Mouse (Mus musculus): Measurements from ENCODE around the gene Sh2b3. TPM values are rescaled to one million over a fixed set of nuclear protein-coding genes. Genes with fewer than 3 reads are reported as not detected.

Gene Sh2b3
- polyA plus RNA-seq, 1 experiment from 2014 or later, result 5.9 TPM

DNA sequence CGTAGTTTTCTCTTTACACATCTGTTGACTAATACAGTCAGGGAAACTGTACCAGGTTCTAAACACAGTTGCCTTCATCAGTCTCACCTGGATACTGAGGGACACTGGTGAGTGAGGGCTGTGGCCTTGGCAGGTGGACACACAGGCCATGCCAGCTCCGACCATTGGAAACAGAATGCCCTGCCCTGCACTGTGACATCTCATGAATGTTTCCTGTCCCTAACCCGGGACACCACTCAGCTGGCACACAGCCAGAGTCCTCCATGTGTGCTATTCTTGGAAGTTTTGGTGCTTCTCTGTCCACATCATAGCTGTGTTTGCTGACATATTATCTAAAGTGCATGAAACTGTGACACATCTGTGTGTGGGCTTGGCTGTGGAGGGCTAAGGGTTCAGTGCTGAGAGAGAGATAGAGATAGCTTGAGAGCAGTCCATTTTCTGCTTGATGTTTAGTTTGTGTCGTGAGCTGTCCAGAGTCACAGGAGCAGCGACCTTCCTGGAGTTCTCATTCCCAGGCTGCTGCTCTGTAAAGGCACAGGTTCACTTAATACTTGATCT, 27.7 kb downstream of the Sh2b3 start:
- H3K4me3 ChIP-seq, result no peak overlapping the region
- no peak overlapping the region for H3K9ac ChIP-seq (replicated peaks)
- WGBS, result 82% methylated on average over 5 of the region's 5 CpGs
- no peaks in the 10 kb centered on the region for H3K9me3 ChIP-seq
- peaks cover 40% of the 10 kb centered on the region for H3K36me3 ChIP-seq
- no peaks in the 10 kb centered on the region for H3K27me3 ChIP-seq
- no peak overlapping the region for H3K27ac ChIP-seq (replicated peaks)
- H3K4me2 ChIP-seq (replicated peaks), result no peak overlapping the region
- no peak for ATAC-seq (replicated peaks)
- peaks cover 8% of the 10 kb centered on the region; the same call in 1 of the 2 replicates for H3K4me1 ChIP-seq

DNA sequence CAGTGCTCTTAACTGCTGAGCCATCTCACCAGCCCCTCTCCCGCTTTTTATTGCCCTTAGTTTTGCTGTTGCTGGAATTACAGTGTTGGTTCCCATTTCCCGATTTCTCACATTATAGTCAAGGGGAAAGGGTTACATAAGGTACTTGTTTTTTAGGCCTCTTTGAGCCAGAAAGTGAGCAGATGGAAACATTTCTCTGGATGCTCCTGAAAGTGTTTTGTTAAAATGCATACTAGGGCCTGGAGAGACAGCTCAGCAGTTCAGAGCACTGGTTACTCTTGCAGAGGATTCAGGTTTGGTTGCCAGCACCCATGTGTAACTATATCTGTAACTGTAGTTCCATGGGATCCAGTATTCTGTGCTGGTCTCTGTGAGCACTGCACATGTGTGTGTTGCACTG, 29.2 kb downstream of the Sh2b3 start:
- H3K27ac ChIP-seq (replicated peaks), result no peak overlapping the region
- H3K36me3 ChIP-seq, result peaks cover 44% of the 10 kb centered on the region
- WGBS, result 93% methylated on average over 2 of the region's 2 CpGs
- no peak for ATAC-seq (replicated peaks)
- H3K4me1 ChIP-seq, result peaks cover 8% of the 10 kb centered on the region; the same call in 1 of the 2 replicates
- no peaks in the 10 kb centered on the region for H3K9me3 ChIP-seq
- no peaks in the 10 kb centered on the region for H3K27me3 ChIP-seq
- no peak overlapping the region for H3K9ac ChIP-seq (replicated peaks)
- no peak overlapping the region for H3K4me3 ChIP-seq
- H3K4me2 ChIP-seq (replicated peaks), result no peak overlapping the region

DNA sequence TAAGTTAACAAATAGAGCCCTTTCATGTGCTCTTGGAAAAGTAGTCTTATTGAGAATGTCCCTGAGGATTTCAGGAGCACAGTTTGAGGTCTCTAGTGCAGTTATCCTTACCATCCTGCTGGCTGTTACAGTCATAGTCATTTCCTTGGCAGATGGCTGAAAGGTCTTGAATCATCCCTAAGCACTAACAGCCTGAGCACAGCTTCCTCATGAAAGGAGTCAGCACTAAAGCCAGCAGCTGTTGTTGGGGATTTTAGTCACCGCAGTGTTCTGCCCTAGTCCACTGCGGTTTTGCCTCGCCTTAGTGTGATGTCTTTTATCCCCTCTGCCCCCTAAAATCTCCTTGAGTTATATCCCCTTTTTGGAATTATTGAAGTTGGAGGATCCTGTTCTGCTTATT, 30.3 kb downstream of the Sh2b3 start:
- H3K4me1 ChIP-seq, result peaks cover 8% of the 10 kb centered on the region; the same call in 1 of the 2 replicates
- no peak overlapping the region for H3K4me2 ChIP-seq (replicated peaks)
- H3K9me3 ChIP-seq, result no peaks in the 10 kb centered on the region
- WGBS, result 88% methylated on average over 3 of the region's 3 CpGs
- no peaks in the 10 kb centered on the region for H3K27me3 ChIP-seq
- no peak overlapping the region for H3K4me3 ChIP-seq
- H3K9ac ChIP-seq (replicated peaks), result no peak overlapping the region
- no peak overlapping the region for H3K27ac ChIP-seq (replicated peaks)
- H3K36me3 ChIP-seq, result peaks cover 45% of the 10 kb centered on the region
- no peak for ATAC-seq (replicated peaks)

DNA sequence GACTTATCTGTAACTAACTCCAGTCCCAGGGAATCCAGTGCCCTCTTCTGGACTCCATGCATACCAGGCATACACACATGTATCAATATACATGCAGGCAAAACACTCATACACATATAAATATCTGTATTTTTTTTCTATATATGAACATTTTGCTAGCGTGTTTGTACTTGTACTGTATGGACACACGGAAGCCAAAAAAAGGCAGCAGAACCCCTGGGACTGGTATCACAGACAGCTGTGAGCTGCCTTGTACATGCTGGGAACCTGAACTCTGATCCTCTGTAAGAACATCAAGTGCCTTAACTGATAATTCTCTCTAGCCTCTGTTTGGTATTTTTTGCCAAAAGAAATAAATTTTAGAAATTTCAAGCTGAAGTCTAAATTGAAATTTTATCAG, 39.0 kb downstream of the Sh2b3 start:
- Histone ChIP-seq H3K4me3 (no peak overlapping the region), H3K4me1 (no peaks in the 10 kb centered on the region), H3K9me3 (no peaks in the 10 kb centered on the region), H3K9ac (replicated peaks) (no peak overlapping the region), H3K27ac (replicated peaks) (no peak overlapping the region), H3K4me2 (replicated peaks) (no peak overlapping the region), H3K36me3 (peaks cover 66% of the 10 kb centered on the region), H3K27me3 (no peaks in the 10 kb centered on the region)
- whole genome bisulfite sequencing, result 94% methylated on average over 2 of the region's 2 CpGs
- no peak for ATAC-seq (replicated peaks)

DNA sequence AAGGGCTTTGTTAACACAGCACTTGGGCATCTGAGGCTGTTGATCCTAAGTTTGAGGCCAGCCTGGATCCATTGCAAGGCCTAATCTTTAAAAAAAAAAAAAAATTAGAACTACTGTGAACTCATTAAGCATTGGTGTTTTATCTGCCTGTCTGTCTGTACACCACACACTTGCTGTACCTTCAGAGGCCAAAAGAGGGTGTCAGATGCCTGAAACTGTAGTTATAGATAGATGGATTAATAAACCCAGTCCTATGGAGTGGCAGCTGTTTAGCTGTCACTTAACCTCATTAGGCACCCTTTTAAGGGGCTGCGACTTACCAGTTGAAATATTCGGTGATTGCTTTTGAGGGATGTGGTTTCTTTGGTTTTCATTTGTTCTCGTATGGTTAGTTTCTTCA, 41.6 kb downstream of the Sh2b3 start:
- Histone ChIP-seq H3K27me3 (no peaks in the 10 kb centered on the region), H3K36me3 (peaks cover 52% of the 10 kb centered on the region), H3K4me1 (no peaks in the 10 kb centered on the region), H3K9ac (replicated peaks) (no peak overlapping the region), H3K4me3 (no peak overlapping the region), H3K27ac (replicated peaks) (no peak overlapping the region), H3K9me3 (no peaks in the 10 kb centered on the region), H3K4me2 (replicated peaks) (no peak overlapping the region)
- WGBS, result 75% methylated on average over 3 of the region's 3 CpGs
- ATAC-seq (replicated peaks), result no peak

DNA sequence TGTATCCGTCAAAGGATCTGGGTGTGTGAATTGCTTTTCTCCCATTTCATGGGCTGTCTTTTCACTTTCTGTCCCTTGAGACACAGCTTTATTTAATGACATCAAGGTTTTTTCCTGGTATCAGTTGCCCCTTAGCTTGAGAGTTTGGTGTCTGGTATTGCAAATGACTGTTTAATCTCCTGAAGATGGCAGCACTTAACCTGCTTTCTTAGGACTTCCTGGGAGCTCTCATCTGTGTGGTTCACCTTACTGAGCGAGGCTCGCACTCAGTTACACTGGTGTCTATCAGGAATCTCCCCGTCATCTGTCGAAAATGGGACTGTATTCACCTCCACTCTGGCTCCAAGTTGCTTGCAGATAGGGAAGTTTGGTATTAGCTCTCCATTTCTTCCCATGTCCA, 46.4 kb downstream of the Sh2b3 start:
- ATAC-seq (replicated peaks), result no peak
- Histone ChIP-seq H3K27me3 (no peaks in the 10 kb centered on the region), H3K4me2 (replicated peaks) (no peak overlapping the region), H3K9ac (replicated peaks) (no peak overlapping the region), H3K27ac (replicated peaks) (no peak overlapping the region), H3K36me3 (peaks cover 44% of the 10 kb centered on the region), H3K4me3 (no peak overlapping the region), H3K9me3 (no peaks in the 10 kb centered on the region), H3K4me1 (no peaks in the 10 kb centered on the region)
- WGBS, result 87% methylated on average over 5 of the region's 5 CpGs

DNA sequence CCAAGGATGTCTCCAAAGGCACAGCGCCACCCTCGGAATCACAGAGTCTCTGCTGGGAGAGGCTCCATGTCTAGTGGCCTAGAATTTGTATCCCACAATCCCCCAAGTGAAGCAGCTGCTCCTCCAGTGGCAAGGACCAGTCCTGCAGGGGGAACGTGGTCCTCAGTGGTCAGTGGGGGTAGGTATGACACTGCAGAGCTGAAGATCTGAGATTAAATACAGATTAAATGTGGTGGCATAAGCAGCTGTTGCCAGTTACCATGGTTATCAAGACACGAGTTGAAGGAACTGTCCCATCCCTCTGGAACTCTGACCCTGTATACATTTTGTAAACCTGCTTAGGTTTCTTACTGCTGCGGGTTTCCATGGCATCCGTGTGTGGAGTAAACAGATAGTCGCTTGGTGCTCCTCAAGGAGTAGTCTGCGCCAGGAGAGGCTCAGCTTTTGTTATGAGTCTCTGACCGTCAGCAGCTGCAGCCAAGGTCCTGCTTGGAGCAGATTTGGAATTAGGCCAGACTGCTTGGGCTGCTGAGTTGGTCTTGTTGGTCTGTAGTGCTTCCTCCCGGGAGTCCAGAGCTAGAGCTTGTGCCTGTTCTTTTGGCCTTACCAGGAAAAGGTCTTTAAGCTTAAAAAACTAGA, 53.5 kb downstream of the Sh2b3 start:
- Histone ChIP-seq H3K9ac (replicated peaks) (no peak overlapping the region), H3K27me3 (no peaks in the 10 kb centered on the region), H3K27ac (replicated peaks) (no peak overlapping the region), H3K9me3 (no peaks in the 10 kb centered on the region), H3K4me1 (peaks cover 4% of the 10 kb centered on the region; the same call in 1 of the 2 replicates), H3K36me3 (peaks cover 43% of the 10 kb centered on the region), H3K4me3 (no peak overlapping the region), H3K4me2 (replicated peaks) (no peak overlapping the region)
- WGBS, result 60% methylated on average over 10 of the region's 10 CpGs
- ATAC-seq (replicated peaks), result no peak

DNA sequence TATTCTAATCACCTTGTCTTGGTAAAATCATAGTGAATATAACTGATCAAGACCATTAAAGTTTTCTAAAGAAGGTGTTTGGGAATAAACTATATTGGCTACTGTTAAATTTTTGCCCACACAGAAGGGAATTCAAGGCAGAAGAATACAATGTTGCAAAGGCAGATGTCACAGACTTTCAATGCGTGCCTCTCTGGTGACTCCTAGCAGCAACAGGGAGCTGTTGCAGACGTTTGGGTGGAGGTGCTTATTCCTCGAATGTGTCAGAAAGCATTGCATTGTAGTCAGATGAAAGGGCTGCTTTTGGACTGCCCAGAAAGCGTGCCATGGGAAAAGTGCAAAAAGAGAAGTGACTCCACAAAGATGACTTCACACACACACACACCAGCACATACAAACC, 55.0 kb downstream of the Sh2b3 start:
- Histone ChIP-seq H3K4me1 (peaks cover 10% of the 10 kb centered on the region), H3K36me3 (peaks cover 41% of the 10 kb centered on the region), H3K4me3 (no peak overlapping the region), H3K27ac (replicated peaks) (no peak overlapping the region), H3K9me3 (no peaks in the 10 kb centered on the region), H3K9ac (replicated peaks) (no peak overlapping the region), H3K4me2 (replicated peaks) (no peak overlapping the region), H3K27me3 (no peaks in the 10 kb centered on the region)
- 51% methylated on average over 4 of the region's 4 CpGs for WGBS
- no peak for ATAC-seq (replicated peaks)

DNA sequence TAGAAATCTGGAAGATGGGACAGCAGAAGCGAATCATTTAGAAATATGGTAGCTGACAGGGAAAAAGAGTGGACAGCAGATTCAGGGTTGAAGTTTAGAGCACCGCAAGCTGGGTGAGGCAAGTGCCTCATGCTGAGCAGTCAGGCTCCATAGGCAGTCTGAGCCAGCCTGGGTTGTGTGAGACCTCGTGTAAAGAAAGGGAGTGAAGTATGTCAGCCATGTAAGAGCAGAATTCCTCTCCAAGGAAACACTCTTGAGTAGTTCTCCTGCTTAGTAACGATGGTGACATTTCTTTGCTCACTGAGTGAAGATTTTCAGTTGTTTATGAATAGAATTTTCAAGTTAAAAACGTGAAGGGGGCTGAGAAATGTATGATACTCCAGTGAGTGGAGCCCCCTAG, 57.3 kb downstream of the Sh2b3 start:
- Histone ChIP-seq H3K4me1 (peaks cover 10% of the 10 kb centered on the region), H3K36me3 (peaks cover 27% of the 10 kb centered on the region), H3K27ac (replicated peaks) (no peak overlapping the region), H3K9ac (replicated peaks) (no peak overlapping the region), H3K27me3 (no peaks in the 10 kb centered on the region), H3K4me3 (no peak overlapping the region), H3K4me2 (replicated peaks) (no peak overlapping the region), H3K9me3 (no peaks in the 10 kb centered on the region)
- ATAC-seq (replicated peaks), result no peak
- WGBS, result 82% methylated on average over 5 of the region's 5 CpGs

DNA sequence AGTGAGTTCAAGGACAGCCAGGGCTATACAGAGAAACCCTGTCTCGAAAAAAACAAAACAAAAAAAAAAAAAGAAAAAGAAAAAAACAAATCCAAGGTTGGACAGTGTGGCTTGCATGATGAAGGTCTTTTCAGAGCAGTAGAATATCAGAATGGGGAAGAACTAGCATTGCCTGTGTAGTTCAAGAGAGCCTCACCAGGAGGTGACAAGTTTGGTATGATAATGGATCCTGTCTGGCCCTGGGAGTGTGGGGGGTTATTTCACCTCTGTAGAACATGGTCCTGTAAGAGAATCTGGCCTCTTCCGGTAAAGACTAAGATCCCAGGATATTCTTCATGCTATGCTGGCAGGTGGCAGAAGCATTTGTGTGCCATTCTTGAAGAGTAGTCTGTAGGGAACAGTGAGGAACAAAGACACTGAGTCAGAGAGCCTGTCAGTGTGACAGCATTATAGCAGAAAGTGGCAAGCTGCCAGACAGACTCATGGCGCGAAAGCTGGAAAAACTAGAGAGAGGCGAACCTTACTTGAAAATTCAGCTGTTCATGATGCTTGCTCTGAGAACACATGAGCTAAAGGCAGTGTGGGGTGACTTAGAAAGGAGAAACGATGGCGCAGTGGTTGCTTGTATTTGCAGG, 58.8 kb downstream of the Sh2b3 start:
- 35% methylated on average over 7 of the region's 7 CpGs for WGBS
- peak; percentile 80 for ATAC-seq (replicated peaks)
- H3K4me2 ChIP-seq (replicated peaks), result no peak overlapping the region
- H3K4me1 ChIP-seq, result peaks cover 10% of the 10 kb centered on the region
- no peak overlapping the region for H3K9ac ChIP-seq (replicated peaks)
- H3K9me3 ChIP-seq, result no peaks in the 10 kb centered on the region
- peak overlapping the region; percentile 87 for H3K27ac ChIP-seq (replicated peaks)
- peaks cover 27% of the 10 kb centered on the region for H3K36me3 ChIP-seq
- no peaks in the 10 kb centered on the region for H3K27me3 ChIP-seq
- no peak overlapping the region for H3K4me3 ChIP-seq

DNA sequence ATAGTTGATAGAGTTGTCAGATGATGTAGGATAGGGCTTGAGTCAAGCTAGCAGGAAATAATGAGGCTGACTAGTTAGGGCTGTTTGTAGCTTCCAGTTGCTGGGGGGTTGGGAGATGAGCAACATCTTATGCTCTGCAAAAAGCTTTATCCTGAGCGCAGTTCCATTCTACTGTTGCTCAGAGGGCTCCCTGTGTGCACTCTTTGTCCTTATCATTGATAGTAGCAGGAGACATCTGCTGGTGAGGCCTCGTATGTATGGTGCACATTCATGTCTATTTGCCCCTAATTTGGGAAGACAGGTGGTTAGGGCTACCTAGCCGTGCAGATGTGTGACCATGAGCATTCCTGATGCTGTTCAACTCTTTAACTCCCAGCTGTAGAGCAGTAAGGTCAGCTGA, 65.8 kb downstream of the Sh2b3 start:
- Histone ChIP-seq H3K4me1 (no peaks in the 10 kb centered on the region), H3K36me3 (peaks cover 26% of the 10 kb centered on the region), H3K9me3 (no peaks in the 10 kb centered on the region), H3K27ac (replicated peaks) (no peak overlapping the region), H3K9ac (replicated peaks) (no peak overlapping the region), H3K27me3 (no peaks in the 10 kb centered on the region), H3K4me3 (no peak overlapping the region), H3K4me2 (replicated peaks) (no peak overlapping the region)
- WGBS, result 90% methylated on average over 3 of the region's 3 CpGs
- no peak for ATAC-seq (replicated peaks)

DNA sequence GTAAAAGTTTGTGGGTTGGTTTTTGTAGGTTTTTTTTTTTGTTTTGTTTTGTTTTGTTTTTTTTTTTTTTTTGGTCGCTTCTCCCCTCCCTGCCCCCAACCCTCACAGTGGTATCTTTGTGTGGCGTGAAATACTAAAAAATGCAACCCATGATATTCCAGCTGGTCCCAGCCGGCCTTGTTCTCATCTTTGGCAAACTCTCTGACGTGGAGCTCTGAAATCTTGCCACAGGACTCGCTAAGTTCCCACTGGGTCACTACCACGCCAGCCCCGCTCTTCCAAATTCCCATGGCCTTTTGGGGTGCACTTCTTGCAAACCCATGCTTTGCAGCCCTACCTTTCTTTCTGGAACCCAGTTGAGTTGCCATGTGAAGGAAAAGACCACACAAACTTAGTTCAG, 67.6 kb downstream of the Sh2b3 start:
- H3K4me1 ChIP-seq, result no peaks in the 10 kb centered on the region
- H3K4me3 ChIP-seq, result no peak overlapping the region
- no peaks in the 10 kb centered on the region for H3K9me3 ChIP-seq
- H3K36me3 ChIP-seq, result peaks cover 17% of the 10 kb centered on the region
- ATAC-seq (replicated peaks), result no peak
- H3K4me2 ChIP-seq (replicated peaks), result no peak overlapping the region
- WGBS, result 80% methylated on average over 7 of the region's 7 CpGs
- no peaks in the 10 kb centered on the region for H3K27me3 ChIP-seq
- no peak overlapping the region for H3K27ac ChIP-seq (replicated peaks)
- no peak overlapping the region for H3K9ac ChIP-seq (replicated peaks)

All from forebrain, embryonic 15.5 days (tissue).